ENCODE assay signal across 8 mouse cellular contexts in genomic region chr2:170508821-170509220, GRCm38 (mm10). TPM values are rescaled to one million over a fixed set of nuclear protein-coding genes. Genes with fewer than 3 reads are reported as not detected.
DNase-seq lines count a peak whose midpoint lies in the region; ATAC-seq and TF ChIP-seq lines count a peak whose summit lies in the region.

No protein-coding gene starts in this region.

- H3K9ac ChIP-seq in ES-E14 (ENCODE audit: insufficient read depth, low read depth, low read length, poor library complexity, severe bottlenecking) = no peak overlapping the region; the same call in 1 of the 2 replicates
- H3K9ac ChIP-seq in forebrain, postnatal 0 days = no peak overlapping the region
- H3K9ac ChIP-seq in neural tube, embryonic 15.5 days (replicated peaks) = peak overlapping the region; percentile 27; the same call in 1 of the 2 replicates

- H3K27me3 ChIP-seq in forebrain, postnatal 0 days (ENCODE audit: insufficient read depth, low read length) = no peaks in the 10 kb centered on the region
- no peaks in the 10 kb centered on the region for H3K27me3 ChIP-seq in neural tube, embryonic 15.5 days (replicated peaks)

- in situ Hi-C loops in ES-E14 (cut with MboI; ENCODE audit: low sequenced_read_pairs in 2 of 2, unreplicated experiment in 2 of 2) = loop anchor here (5.0 to 25.0 kb wide), 2 partner anchors 57 to 353 kb away; no protein-coding TSS in a partner anchor

- DNase-seq in ES-E14 (ENCODE audit: low read depth, low spot score) = peak; percentile 86
- peak; percentile 95 to 97 for DNase-seq in cerebellum, adult 18-20 months
- DNase-seq in forebrain, postnatal 0 days = peak; percentile 94
- peak; percentile 94 for DNase-seq in heart, postnatal 4 days
- DNase-seq in layer of hippocampus, adult 2 months (ENCODE audit: low spot score in 2 of 2) = peak; percentile 92 to 98
- DNase-seq in lung, adult 2 months = peak; percentile 91
- DNase-seq in testis, postnatal 10 days (ENCODE audit: low spot score) = peak; percentile 93

- H3K4me2 ChIP-seq in forebrain, postnatal 0 days (ENCODE audit: low read depth) = peak overlapping the region; percentile 45
- peak overlapping the region; percentile 59 for H3K4me2 ChIP-seq in neural tube, embryonic 15.5 days

- H3K4me3 ChIP-seq in ES-E14 (ENCODE audit: insufficient read depth in 1 of 2, low read depth in 1 of 2, low read length in 2 of 2, poor library complexity in 1 of 2, severe bottlenecking in 1 of 2) = peak overlapping the region; percentile 25 to 28; a peak in 2 of 4 replicates
- no peak overlapping the region for H3K4me3 ChIP-seq in forebrain, postnatal 0 days (ENCODE audit: low read depth, low read length)
- H3K4me3 ChIP-seq in layer of hippocampus, adult 2 months = peak overlapping the region; percentile 45
- peak overlapping the region; percentile 33 for H3K4me3 ChIP-seq in lung, adult 2 months (replicated peaks; ENCODE audit: extremely low read depth, low read depth, low read length)
- peak overlapping the region; percentile 29 for H3K4me3 ChIP-seq in neural tube, embryonic 15.5 days (replicated peaks)

- H3K9me3 ChIP-seq in ES-E14 (ENCODE audit: control insufficient read depth, insufficient read depth, low read depth, low read length) = no peaks in the 10 kb centered on the region
- no peaks in the 10 kb centered on the region for H3K9me3 ChIP-seq in forebrain, postnatal 0 days (ENCODE audit: low read length)
- no peaks in the 10 kb centered on the region for H3K9me3 ChIP-seq in neural tube, embryonic 15.5 days (replicated peaks)

- 3% methylated on average over 12 of the region's 12 CpGs for WGBS in forebrain, postnatal 0 days
- 2% methylated on average over 12 of the region's 12 CpGs for WGBS in lung, adult 2 months
- WGBS in neural tube, embryonic 15.5 days = 3% methylated on average over 12 of the region's 12 CpGs

- no peak overlapping the region for H3K27ac ChIP-seq in ES-E14 (ENCODE audit: insufficient read depth, low read depth, low read length, poor library complexity, severe bottlenecking)
- no peak overlapping the region for H3K27ac ChIP-seq in forebrain, postnatal 0 days (ENCODE audit: low read depth, low read length)
- H3K27ac ChIP-seq in layer of hippocampus, adult 2 months = peak overlapping the region; percentile 47; the same call in 1 of the 2 replicates
- H3K27ac ChIP-seq in neural tube, embryonic 15.5 days (replicated peaks) = no peak overlapping the region

- H3K36me3 ChIP-seq in ES-E14 (ENCODE audit: control insufficient read depth, insufficient read depth, low read length, poor library complexity, severe bottlenecking) = no peaks in the 10 kb centered on the region
- no peaks in the 10 kb centered on the region; the same call in 1 of the 2 replicates for H3K36me3 ChIP-seq in forebrain, postnatal 0 days (ENCODE audit: insufficient read depth)
- H3K36me3 ChIP-seq in neural tube, embryonic 15.5 days = no peaks in the 10 kb centered on the region

- TF ChIP-seq CTCF in forebrain, postnatal 0 days (IDR thresholded peaks at IDR 0.05; ENCODE audit: low read depth) = peak; percentile 93
- TF ChIP-seq CTCF in layer of hippocampus, adult 2 months (conservative IDR thresholded peaks at IDR 0.05) = peak; percentile 97
- peak; percentile 72 for TF ChIP-seq CTCF in lung, adult 2 months (IDR thresholded peaks at IDR 0.05; ENCODE audit: insufficient read depth, low read length)

- peaks cover 2 to 8% of the 10 kb centered on the region in 2 experiments; a peak in 1 of 4 replicates for H3K4me1 ChIP-seq in ES-E14 (ENCODE audit: control insufficient read depth in 2 of 2, insufficient read depth in 2 of 2, low read length in 2 of 2, poor library complexity in 1 of 2)
- peaks cover 12% of the 10 kb centered on the region for H3K4me1 ChIP-seq in forebrain, postnatal 0 days (ENCODE audit: insufficient read depth)
- H3K4me1 ChIP-seq in lung, adult 2 months (ENCODE audit: control insufficient read depth, insufficient read depth, low read length) = peaks cover 3% of the 10 kb centered on the region; the same call in 1 of the 2 replicates
- H3K4me1 ChIP-seq in neural tube, embryonic 15.5 days = peaks cover 35% of the 10 kb centered on the region

- no peak for TF ChIP-seq POLR2A in lung, adult 2 months (IDR thresholded peaks at IDR 0.05; ENCODE audit: borderline replicate concordance, extremely low read depth, low read depth, low read length)

- ATAC-seq in forebrain, postnatal 0 days = peak; percentile 30; the same call in 1 of the 2 replicates
- peak; percentile 13; the same call in 1 of the 2 replicates for ATAC-seq in neural tube, embryonic 15.5 days (ENCODE audit: low FRiP score)

TF ChIP-seq in ES-E14, 5 proteins besides CTCF, POLR2A, EP300 and RAD21:
- TF ChIP-seq HCFC1 (IDR thresholded peaks at IDR 0.05; ENCODE audit: borderline replicate concordance, insufficient read depth, low read length) (no peak), MAFK (IDR thresholded peaks at IDR 0.05; ENCODE audit: insufficient read depth, low read depth, low read length) (no peak), CHD2 (IDR thresholded peaks at IDR 0.05; ENCODE audit: low read depth, low read length) (no peak), ZC3H11A (IDR thresholded peaks at IDR 0.05; ENCODE audit: borderline replicate concordance, low read depth, low read length) (peak; percentile 72), ZNF384 (IDR thresholded peaks at IDR 0.05; ENCODE audit: low read depth, low read length) (no peak)
TF ChIP-seq in ES-E14: peak in this region for 1.

RNA-seq across cellular contexts. Expression of gene Cyp24a1, which starts 11.9 kb away (rescaled TPM):
- total RNA-seq in ES-E14 (2012; rRNA removed) = not detected in 2 replicates
- not detected in 2 replicates for total RNA-seq in forebrain, postnatal 0 days (2014; rRNA removed)
- polyA plus RNA-seq in forebrain, postnatal 0 days (2015; fragmentation: Nextera tagmentation; extraction: Ambion mirVana) = 0.04 TPM in 1 of 2 replicates, not detected in the other
- total RNA-seq in heart, postnatal 4 days (2021) = not detected
- total RNA-seq in layer of hippocampus, adult 2 months (2021) = not detected
- polyA plus RNA-seq in lung, adult 2 months (2012; rRNA removed) = not detected in 2 replicates
- polyA plus RNA-seq in neural tube, embryonic 15.5 days (2015; fragmentation: Nextera tagmentation; extraction: Ambion mirVana) = 0.12 TPM in 1 of 2 replicates, not detected in the other

RNA-seq across cellular contexts. Expression of gene Pfdn4, which starts 12.6 kb away (rescaled TPM):
- 52.6 and 72.6 TPM in 2 replicates for total RNA-seq in ES-E14 (2012; rRNA removed)
- total RNA-seq in forebrain, postnatal 0 days (2014; rRNA removed) = 154 and 194 TPM in 2 replicates
- polyA plus RNA-seq in forebrain, postnatal 0 days (2015; fragmentation: Nextera tagmentation; extraction: Ambion mirVana) = 145 and 191 TPM in 2 replicates
- total RNA-seq in heart, postnatal 4 days (2021) = 10 to 100 TPM; 15.4 to 17.2 TPM
- total RNA-seq in layer of hippocampus, adult 2 months (2021) = 10 to 100 TPM; 28.6 to 32.2 TPM
- polyA plus RNA-seq in lung, adult 2 months (2012; rRNA removed) = 2.9 and 5.0 TPM in 2 replicates
- 125 and 142 TPM in 2 replicates for polyA plus RNA-seq in neural tube, embryonic 15.5 days (2015; fragmentation: Nextera tagmentation; extraction: Ambion mirVana)
